Mouse (Mus musculus) frontal cortex, postnatal 10 days (tissue): Measurements from ENCODE around the gene Mgarp.

ENCODE experiments used
- DNase-seq, 2 experiments: peaks; one replicate each; pipeline ENCODE4 v3.0.0; 2022; ENCODE audit warnings: low spot score in 2 of 2, mixed read lengths in 1 of 2

Gene Mgarp

GRCm38 (mm10) chr3:51340552-51341267, 55.8 kb downstream of the Mgarp start, which contains the start of gene Elf2:
Gene Elf2 (minus strand): TSS chr3:51340663.
- peak; percentile 67 to 76 for DNase-seq

GRCm38 (mm10) chr3:51339734-51340551, 56.6 kb downstream of the Mgarp start:
- DNase-seq, result peak in 1 of 2 experiments; percentile 23

GRCm38 (mm10) chr3:51339378-51339733, 57.2 kb downstream of the Mgarp start:
- no peak for DNase-seq
